Mouse (Mus musculus): ENCODE data around the gene Gm10645. TPM values are rescaled to one million over a fixed set of nuclear protein-coding genes. Genes with fewer than 3 reads are reported as not detected.

Gene Gm10645
- total and polyA plus RNA-seq, 2 experiments from 2014 or later = 2.1 to 11.1 TPM

DNA sequence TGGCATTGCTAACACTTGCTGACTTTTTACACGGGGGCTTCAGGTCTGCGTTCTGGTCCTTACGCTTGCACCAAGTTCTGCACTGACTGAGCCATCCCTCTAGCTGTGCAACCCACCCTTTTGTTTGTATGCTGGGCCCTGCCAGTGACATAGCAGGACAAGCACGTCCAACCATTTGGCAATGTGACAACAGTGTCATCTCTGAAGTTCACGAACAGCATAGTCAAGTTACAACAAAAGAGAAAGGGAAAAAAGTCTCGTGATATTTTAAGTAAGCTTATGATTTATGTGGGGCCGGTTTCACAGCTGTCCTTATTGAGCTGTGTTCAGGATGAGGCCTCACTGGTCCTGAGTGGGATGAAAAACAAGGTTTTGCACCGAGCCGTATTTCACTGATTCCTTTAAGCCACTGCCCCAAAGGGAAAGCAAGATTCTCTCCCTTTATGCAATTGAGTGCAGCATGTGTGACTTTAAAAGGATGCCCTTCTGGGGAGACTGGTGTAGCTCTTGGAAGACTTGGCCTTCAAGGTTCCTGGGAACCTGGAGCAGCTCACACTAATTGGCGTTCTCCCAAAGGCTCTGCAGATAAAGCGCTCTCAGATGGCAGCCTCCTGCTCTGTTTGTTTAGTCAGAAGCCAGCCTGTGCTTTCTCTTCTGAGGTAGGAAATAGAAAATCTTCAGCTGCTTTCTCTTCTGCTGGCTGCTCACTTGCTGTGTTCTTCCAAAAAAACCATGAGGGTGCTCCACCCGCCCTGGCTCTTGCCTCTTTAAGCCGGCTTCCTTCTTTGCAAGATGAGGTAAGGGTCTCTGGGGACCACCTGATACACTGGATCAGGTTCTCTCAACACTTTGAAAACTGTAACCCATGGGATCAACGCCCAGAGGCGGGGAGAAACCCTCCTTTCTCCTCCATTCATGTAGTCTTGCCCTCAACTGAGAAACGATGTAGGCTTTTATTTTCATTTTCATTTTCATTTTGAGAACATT lies 34.5 kb upstream of the Gm10645 start:
- Histone ChIP-seq H3K4me2 (ENCODE audit: low read depth, low read length, poor library complexity, severe bottlenecking) (no peak overlapping the region), H3K36me3 (ENCODE audit: insufficient read depth, low read length) (no peaks in the 10 kb centered on the region), H3K27me3 (ENCODE audit: insufficient read depth, low read length) (no peaks in the 10 kb centered on the region), H3K4me1 (ENCODE audit: insufficient read depth, low read length) (peaks cover 6% of the 10 kb centered on the region; the same call in 1 of the 2 replicates), H3K4me3 (ENCODE audit: low read depth, low read length) (no peak overlapping the region), H3K9me3 (ENCODE audit: low read length) (no peaks in the 10 kb centered on the region), H3K27ac (ENCODE audit: low read depth, low read length) (peak overlapping the region; percentile 47; the same call in 1 of the 2 replicates), H3K9ac (replicated peaks; ENCODE audit: low read length, poor library complexity, severe bottlenecking) (no peak overlapping the region)
- DNase-seq (ENCODE audit: low spot score) = peak; percentile 65
- WGBS = 59% methylated on average over 16 of the region's 16 CpGs
- no peak for ATAC-seq (ENCODE audit: low FRiP score)
- TF ChIP-seq CTCF (IDR thresholded peaks at IDR 0.05) = no peak

DNA sequence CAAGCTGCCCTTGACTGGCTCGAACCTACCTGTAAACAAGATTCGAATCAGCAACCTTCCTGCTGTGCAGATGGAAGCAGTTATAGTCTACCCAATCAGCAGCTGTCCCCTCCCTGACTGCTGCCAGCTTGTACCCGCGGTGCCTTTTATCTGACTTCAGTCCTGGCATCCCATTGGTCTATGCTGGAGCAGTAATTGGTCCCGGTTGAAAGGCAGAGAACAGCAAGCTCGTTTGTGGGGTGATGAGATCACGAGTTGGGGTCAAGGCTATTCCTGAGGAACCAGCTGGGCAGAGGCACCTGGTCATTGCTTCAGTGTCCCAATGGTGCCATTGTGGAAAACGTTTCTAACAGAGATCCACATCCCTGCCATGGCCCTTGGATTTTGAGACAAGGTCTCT lies 33.7 kb upstream of the Gm10645 start:
- no peak overlapping the region for H3K4me3 ChIP-seq (ENCODE audit: low read depth, low read length)
- H3K27me3 ChIP-seq (ENCODE audit: insufficient read depth, low read length) = no peaks in the 10 kb centered on the region
- DNase-seq (ENCODE audit: low spot score) (no peak), ATAC-seq (ENCODE audit: low FRiP score) (no peak)
- no peak overlapping the region for H3K9ac ChIP-seq (replicated peaks; ENCODE audit: low read length, poor library complexity, severe bottlenecking)
- no peaks in the 10 kb centered on the region for H3K9me3 ChIP-seq (ENCODE audit: low read length)
- H3K27ac ChIP-seq (ENCODE audit: low read depth, low read length) = no peak overlapping the region
- H3K4me1 ChIP-seq (ENCODE audit: insufficient read depth, low read length) = peaks cover 6% of the 10 kb centered on the region; the same call in 1 of the 2 replicates
- H3K4me2 ChIP-seq (ENCODE audit: low read depth, low read length, poor library complexity, severe bottlenecking) = no peak overlapping the region
- TF ChIP-seq CTCF (IDR thresholded peaks at IDR 0.05) = no peak
- H3K36me3 ChIP-seq (ENCODE audit: insufficient read depth, low read length) = no peaks in the 10 kb centered on the region
- WGBS = 75% methylated on average over 8 of the region's 8 CpGs

DNA sequence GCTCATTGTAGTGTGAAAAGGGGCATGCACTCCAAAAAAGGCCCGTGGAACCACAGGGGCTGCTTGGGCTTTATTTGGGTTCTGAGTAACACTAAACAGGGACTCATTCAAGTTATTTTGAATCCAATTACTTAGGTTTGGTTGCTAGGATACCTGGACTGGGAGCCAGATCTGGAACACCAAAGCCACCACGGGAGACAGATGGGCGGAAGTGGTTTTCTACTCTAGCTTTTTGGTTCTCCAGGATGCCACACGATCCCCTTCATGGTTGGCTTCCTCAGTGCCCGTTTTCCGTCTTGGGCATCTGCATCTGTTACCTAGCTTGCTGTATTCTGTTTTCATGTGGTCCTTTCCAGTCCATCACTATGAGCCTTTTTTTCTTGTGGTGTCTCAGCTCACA lies 30.1 kb upstream of the Gm10645 start:
- Histone ChIP-seq H3K27ac (ENCODE audit: low read depth, low read length) (no peak overlapping the region), H3K27me3 (ENCODE audit: insufficient read depth, low read length) (no peaks in the 10 kb centered on the region), H3K4me1 (ENCODE audit: insufficient read depth, low read length) (peaks cover 6% of the 10 kb centered on the region; the same call in 1 of the 2 replicates), H3K9ac (replicated peaks; ENCODE audit: low read length, poor library complexity, severe bottlenecking) (no peak overlapping the region), H3K4me2 (ENCODE audit: low read depth, low read length, poor library complexity, severe bottlenecking) (no peak overlapping the region), H3K9me3 (ENCODE audit: low read length) (no peaks in the 10 kb centered on the region), H3K36me3 (ENCODE audit: insufficient read depth, low read length) (no peaks in the 10 kb centered on the region), H3K4me3 (ENCODE audit: low read depth, low read length) (no peak overlapping the region)
- ATAC-seq (ENCODE audit: low FRiP score) (no peak), DNase-seq (ENCODE audit: low spot score) (peak; percentile 40)
- no peak for TF ChIP-seq CTCF (IDR thresholded peaks at IDR 0.05)
- 52% methylated on average over 6 of the region's 6 CpGs for WGBS

DNA sequence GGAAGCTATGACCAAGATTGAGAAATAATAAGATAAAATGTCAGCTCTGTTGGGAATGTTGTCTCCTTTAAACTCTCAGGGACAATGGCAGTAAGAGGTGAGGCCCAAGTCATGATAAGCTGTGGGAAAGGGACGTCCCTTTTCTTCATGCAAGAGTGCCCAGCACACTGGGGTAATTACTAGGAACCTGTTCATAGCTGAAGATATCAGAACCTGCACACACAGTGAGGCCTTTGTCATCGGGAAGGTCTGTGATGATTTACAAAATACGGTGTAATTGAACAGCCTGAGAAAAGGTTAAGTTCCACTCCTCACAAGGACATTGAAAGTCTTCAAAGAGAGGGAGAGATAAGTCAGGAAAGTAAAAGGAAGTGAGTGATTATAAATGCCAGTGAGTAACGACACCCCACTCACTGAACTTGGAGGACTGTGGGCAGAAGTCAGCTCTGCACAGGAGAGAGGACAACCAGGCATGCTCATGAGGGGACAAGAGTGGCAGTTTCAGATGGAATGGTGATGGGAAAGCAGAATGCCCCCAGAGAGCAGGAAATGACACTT lies 23.6 kb upstream of the Gm10645 start:
- Histone ChIP-seq H3K9ac (replicated peaks; ENCODE audit: low read length, poor library complexity, severe bottlenecking) (no peak overlapping the region), H3K27ac (ENCODE audit: low read depth, low read length) (no peak overlapping the region), H3K36me3 (ENCODE audit: insufficient read depth, low read length) (no peaks in the 10 kb centered on the region), H3K4me2 (ENCODE audit: low read depth, low read length, poor library complexity, severe bottlenecking) (no peak overlapping the region), H3K27me3 (ENCODE audit: insufficient read depth, low read length) (no peaks in the 10 kb centered on the region), H3K4me3 (ENCODE audit: low read depth, low read length) (no peak overlapping the region), H3K4me1 (ENCODE audit: insufficient read depth, low read length) (no peaks in the 10 kb centered on the region), H3K9me3 (ENCODE audit: low read length) (no peaks in the 10 kb centered on the region)
- TF ChIP-seq CTCF (IDR thresholded peaks at IDR 0.05) = no peak
- DNase-seq (ENCODE audit: low spot score) = no peak
- no peak for ATAC-seq (ENCODE audit: low FRiP score)
- WGBS = 77% methylated on average over 4 of the region's 4 CpGs

DNA sequence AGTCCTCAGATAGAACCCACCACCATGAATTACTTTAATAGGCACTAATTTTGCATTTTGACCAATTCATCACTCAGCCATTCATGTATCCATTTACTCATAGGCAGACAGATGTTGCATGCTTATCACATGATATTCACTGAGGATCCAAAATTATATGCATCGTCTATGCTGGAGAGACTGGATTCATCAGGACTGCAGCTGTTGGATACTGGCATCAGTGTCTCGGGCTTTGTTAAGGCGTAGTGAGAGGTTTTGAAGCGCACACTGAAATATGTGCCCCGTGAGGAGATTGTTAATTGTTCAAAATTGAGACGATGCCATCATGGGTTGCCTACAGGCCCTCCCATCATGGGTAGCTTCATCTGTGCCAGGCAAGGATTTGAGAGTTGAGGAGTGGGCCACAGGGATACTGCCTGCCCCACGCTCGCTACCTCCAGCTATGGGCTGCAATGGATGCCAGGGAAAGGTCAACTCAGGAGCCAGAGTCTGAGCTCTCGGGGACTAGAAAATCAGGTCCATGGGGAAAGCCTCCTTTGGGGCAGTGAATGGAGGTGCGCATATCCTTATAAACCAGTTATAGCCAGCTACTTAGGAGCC lies 21.5 kb upstream of the Gm10645 start:
- DNase-seq (ENCODE audit: low spot score) = peak; percentile 35
- no peak overlapping the region for H3K4me3 ChIP-seq (ENCODE audit: low read depth, low read length)
- H3K36me3 ChIP-seq (ENCODE audit: insufficient read depth, low read length) = no peaks in the 10 kb centered on the region
- no peak overlapping the region for H3K27ac ChIP-seq (ENCODE audit: low read depth, low read length)
- TF ChIP-seq CTCF (IDR thresholded peaks at IDR 0.05) = no peak
- H3K9me3 ChIP-seq (ENCODE audit: low read length) = no peaks in the 10 kb centered on the region
- no peak for ATAC-seq (ENCODE audit: low FRiP score)
- 78% methylated on average over 10 of the region's 10 CpGs for WGBS
- H3K4me2 ChIP-seq (ENCODE audit: low read depth, low read length, poor library complexity, severe bottlenecking) = no peak overlapping the region
- 0 out of 2 replicates have a peak, but pooled peaks cover 3% of the 10 kb centered on the region for H3K4me1 ChIP-seq (ENCODE audit: insufficient read depth, low read length)
- H3K9ac ChIP-seq (replicated peaks; ENCODE audit: low read length, poor library complexity, severe bottlenecking) = no peak overlapping the region
- no peaks in the 10 kb centered on the region for H3K27me3 ChIP-seq (ENCODE audit: insufficient read depth, low read length)

All from midbrain, postnatal 0 days (tissue).